Mouse (Mus musculus): Measurements from ENCODE around the gene Tango2.
"Not testable (repeated sequence)": the region's sequence is repeated elsewhere in the genome, so short reads cannot be mapped to it uniquely, and the experiment has no call there.

- TF ChIP-seq POLR2A (IDR thresholded peaks at IDR 0.05; ENCODE audit: borderline replicate concordance, low read depth, low read length); CTCF (IDR thresholded peaks at IDR 0.05; ENCODE audit: low read depth, low read length): not testable (repeated sequence)
Observed at GRCm38 (mm10) chr16:18289614-18290013, 58.3 kb downstream of the Tango2 start.
